Mouse (Mus musculus) WW6 (cell line): ENCODE results near the gene Eif3f.

Experiments
- DNase-seq: peaks from one replicate; pipeline ENCODE4 v3.0.0-alpha.2; 2013; ENCODE audit warnings: low read depth, low spot score

Gene Eif3f

GRCm38 (mm10) chr7:108968201-108968600 lies 34.0 kb downstream of the Eif3f start:
- DNase-seq, result no peak

- no peak for DNase-seq
Observed at GRCm38 (mm10) chr7:108972273-108972672, 38.1 kb downstream of the Eif3f start.

- DNase-seq, result no peak
Observed at GRCm38 (mm10) chr7:108985934-108986708, 51.9 kb downstream of the Eif3f start.

GRCm38 (mm10) chr7:108991207-108991606 lies 57.0 kb downstream of the Eif3f start:
- DNase-seq, result no peak
